Mouse (Mus musculus) heart, postnatal 0 days (tissue): ENCODE data around the gene Rps11. TPM values are rescaled to one million over a fixed set of nuclear protein-coding genes. Genes with fewer than 3 reads are reported as not detected.
A peak's percentile ranks its signal among the peaks of the same experiment; 100 is the strongest.
"Not testable (repeated sequence)": the region's sequence is repeated elsewhere in the genome, so short reads cannot be mapped to it uniquely, and the experiment has no call there.

Experiments used
- ATAC-seq: fragments of 200-750 bp; cut with Nextera tagmentation; 2 replicates; pipeline ENCODE4 v1.8.0; 2017; ENCODE audit warnings: low read depth, moderate number of reproducible peaks, moderate library complexity; ENCODE audit not compliant: insufficient read depth
- DNase-seq: peaks from one replicate; pipeline ENCODE4 v3.0.0-alpha.2; 2016; ENCODE audit warnings: low spot score
- H3K27ac ChIP-seq: fragments of 300-500 bp; sonication (generic); 2 replicates; pipeline ENCODE4 v1.5.1; 2014; ENCODE audit warnings: low read depth, mild to moderate bottlenecking
- H3K27me3 ChIP-seq: fragments of 300-500 bp; sonication (generic); 2 replicates; pipeline ENCODE4 v1.6.1; 2014; ENCODE audit warnings: low read length, mixed read lengths; ENCODE audit not compliant: control insufficient read depth, insufficient read depth
- H3K36me3 ChIP-seq: fragments of 300-500 bp; sonication (generic); replicated peaks from 2 replicates; pipeline ENCODE4 v1.6.1; 2014; ENCODE audit warnings: low read length, mixed read lengths; ENCODE audit not compliant: control insufficient read depth, insufficient read depth
- H3K4me1 ChIP-seq: fragments of 300-500 bp; sonication (generic); 2 replicates; pipeline ENCODE4 v1.6.1; 2014; ENCODE audit warnings: antibody characterized with exemption; ENCODE audit not compliant: control insufficient read depth, insufficient read depth
- H3K4me2 ChIP-seq: fragments of 300-500 bp; sonication (generic); 2 replicates; pipeline ENCODE4 v1.6.1; 2014; ENCODE audit warnings: low read depth, mild to moderate bottlenecking, low read length, moderate library complexity
- H3K4me3 ChIP-seq: fragments of 300-500 bp; sonication (generic); 2 replicates; pipeline ENCODE4 v1.5.1; 2014; ENCODE audit warnings: low read depth, low read length
- H3K9ac ChIP-seq: fragments of 300-500 bp; sonication (generic); replicated peaks from 2 replicates; pipeline ENCODE4 v1.6.1; 2014; ENCODE audit warnings: low read depth, low read length, mixed read lengths
- H3K9me3 ChIP-seq: fragments of 300-500 bp; sonication (generic); replicated peaks from 2 replicates; pipeline ENCODE4 v1.6.1; 2016; ENCODE audit warnings: low read length; ENCODE audit not compliant: control insufficient read depth
- CTCF ChIP-seq: IDR thresholded peaks from 2 replicates; pipeline ENCODE4 v1.5.1; 2016; ENCODE audit warnings: antibody characterized with exemption, control low read depth, low read depth
- EP300 ChIP-seq: IDR thresholded peaks from 2 replicates; pipeline ENCODE4 v1.6.1; 2016; ENCODE audit warnings: antibody characterized with exemption, low read depth
- WGBS: fragments of 180-500 bp; shearing (Covaris S2); extraction: QIAGEN DNeasy Blood & Tissue Kit; methylation state at CpG from one replicate; pipeline ENCODE4 v1.1.7; 2014; 5-methylcytosine and 5-hydroxymethylcytosine counted together
- polyA plus RNA-seq: library from polyadenylated mRNA; unstranded; fragments of >200 nt; fragmentation: Nextera tagmentation; extraction: Ambion mirVana; gene quantifications from 2 replicates; pipeline ENCODE4 v1.2.1, GENCODE M21; 2015
- total RNA-seq: library from RNA; depleted of rRNA; stranded (reverse); fragments of >200 nt; gene quantifications from 2 replicates; pipeline ENCODE4 v1.2.3, GENCODE M21; 2014; ENCODE audit warnings: low replicate concordance

Rps11 gene
- total and polyA plus RNA-seq, 2 experiments from 2014 or later, result 730 to 1,247 TPM

DNA sequence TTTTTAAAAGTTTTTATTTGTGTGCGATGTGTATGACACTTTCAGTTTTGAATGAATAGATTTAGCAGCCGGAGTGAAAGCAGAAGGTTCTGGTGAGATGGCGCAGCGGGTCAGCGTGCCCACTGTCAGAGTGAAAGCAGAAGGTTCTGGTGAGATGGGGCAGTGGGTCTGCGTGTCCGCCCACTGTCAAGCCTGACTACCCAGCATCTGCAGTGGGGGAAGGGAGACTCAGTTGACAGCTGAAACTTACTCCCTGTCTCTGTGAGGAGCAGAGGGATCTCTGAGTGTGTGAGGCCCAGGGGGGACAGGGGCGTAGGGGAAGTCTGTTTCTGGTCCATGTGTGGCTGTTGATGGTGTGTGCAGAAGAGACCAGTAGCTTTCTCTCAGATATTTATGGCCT is 6.7 kb downstream of the Rps11 start:
- Histone ChIP-seq H3K9me3 (no peaks in the 10 kb centered on the region), H3K27ac (no peak overlapping the region), H3K4me3 (no peak overlapping the region), H3K36me3 (peaks cover 36% of the 10 kb centered on the region), H3K4me2 (no peak overlapping the region), H3K9ac (no peak overlapping the region), H3K4me1 (no peaks in the 10 kb centered on the region; the same call in 1 of the 2 replicates), H3K27me3 (no peaks in the 10 kb centered on the region)
- no peak for TF ChIP-seq CTCF
- TF ChIP-seq EP300, result no peak
- ATAC-seq (no peak), DNase-seq (no peak)
- WGBS, result 86% methylated on average over 8 of the region's 8 CpGs

DNA sequence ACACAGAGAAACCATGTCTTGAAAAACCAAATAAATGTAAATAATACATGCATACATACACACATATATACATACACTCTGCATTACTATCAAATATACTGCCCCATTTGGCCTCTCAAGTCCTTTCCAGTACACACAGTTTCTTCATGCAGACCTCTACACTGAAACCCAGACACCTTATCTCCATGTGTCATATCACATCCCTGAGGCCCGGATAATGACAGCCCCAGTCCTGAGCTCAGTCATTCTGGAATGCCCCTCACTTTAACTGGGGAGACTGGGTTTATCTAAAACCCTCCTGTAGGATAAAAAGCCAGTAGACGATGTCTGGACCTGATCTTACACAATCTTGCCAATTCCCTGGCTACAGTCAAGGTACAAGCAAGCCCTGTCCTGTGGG is 10.8 kb downstream of the Rps11 start:
- no peak overlapping the region for H3K4me3 ChIP-seq
- no peak for TF ChIP-seq CTCF
- no peak for TF ChIP-seq EP300
- no peaks in the 10 kb centered on the region for H3K4me1 ChIP-seq
- H3K27ac ChIP-seq, result no peak overlapping the region
- no peak for ATAC-seq
- no peak for DNase-seq
- no peaks in the 10 kb centered on the region for H3K9me3 ChIP-seq
- 0 out of 2 replicates have a peak overlapping the region, but pooled peaks have one; percentile 4 for H3K9ac ChIP-seq
- no peaks in the 10 kb centered on the region for H3K27me3 ChIP-seq
- WGBS, result 20% methylated on average over 2 of the region's 2 CpGs
- no peak overlapping the region for H3K4me2 ChIP-seq
- no peaks in the 10 kb centered on the region for H3K36me3 ChIP-seq

DNA sequence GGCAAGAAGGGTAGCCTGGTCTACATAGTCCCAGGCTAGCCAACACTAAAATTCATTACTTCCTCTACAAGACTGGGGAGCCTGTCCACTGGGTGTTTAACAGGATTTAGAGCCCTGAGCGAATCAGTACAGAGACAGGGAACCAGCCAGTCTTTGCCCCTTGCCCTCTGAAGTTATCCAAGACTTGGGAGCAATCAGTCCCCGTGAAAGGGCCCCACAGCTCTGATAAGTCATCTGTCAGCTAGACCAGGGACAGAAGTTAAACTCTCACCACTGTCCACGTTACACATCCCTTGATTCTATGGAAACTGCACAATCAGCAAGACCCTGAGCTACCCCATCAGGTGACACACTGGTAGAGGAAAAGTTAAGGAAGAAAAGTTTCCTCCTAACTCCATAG is 11.7 kb downstream of the Rps11 start:
- no peak for ATAC-seq
- Histone ChIP-seq H3K9me3 (no peaks in the 10 kb centered on the region), H3K4me3 (no peak overlapping the region), H3K36me3 (no peaks in the 10 kb centered on the region), H3K4me2 (no peak overlapping the region), H3K4me1 (no peaks in the 10 kb centered on the region), H3K27ac (no peak overlapping the region), H3K9ac (no peak overlapping the region), H3K27me3 (no peaks in the 10 kb centered on the region)
- no peak for TF ChIP-seq CTCF
- TF ChIP-seq EP300, result no peak
- WGBS, result 51% methylated on average over 3 of the region's 3 CpGs
- no peak for DNase-seq

DNA sequence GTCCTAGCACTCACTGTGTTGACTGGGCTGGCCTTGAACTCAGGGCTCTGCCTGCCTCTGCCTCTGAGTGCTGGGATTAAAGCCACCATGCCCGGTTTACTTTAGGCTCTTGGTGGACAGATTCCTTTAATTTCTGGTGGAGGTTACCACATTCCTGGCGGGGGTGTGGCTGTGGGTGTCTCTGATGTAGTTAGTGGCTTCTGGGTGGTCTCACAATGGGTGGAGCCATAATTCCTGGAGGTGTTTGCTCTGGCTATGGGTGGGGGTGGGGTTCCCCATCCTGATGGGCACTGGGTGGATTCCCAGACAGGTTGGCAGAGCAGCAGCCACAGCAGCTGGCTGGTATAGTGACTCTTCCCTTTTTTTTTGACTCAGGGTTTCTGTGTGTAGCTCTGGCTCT is 12.3 kb downstream of the Rps11 start:
- no peak for TF ChIP-seq CTCF
- no peak for TF ChIP-seq EP300
- Histone ChIP-seq H3K27ac (no peak overlapping the region), H3K4me3 (no peak overlapping the region), H3K4me2 (no peak overlapping the region), H3K36me3 (no peaks in the 10 kb centered on the region), H3K27me3 (no peaks in the 10 kb centered on the region), H3K9ac (no peak overlapping the region), H3K4me1 (no peaks in the 10 kb centered on the region), H3K9me3 (no peaks in the 10 kb centered on the region)
- ATAC-seq (no peak), DNase-seq (no peak)
- WGBS, result 59% methylated on average over 2 of the region's 2 CpGs

DNA sequence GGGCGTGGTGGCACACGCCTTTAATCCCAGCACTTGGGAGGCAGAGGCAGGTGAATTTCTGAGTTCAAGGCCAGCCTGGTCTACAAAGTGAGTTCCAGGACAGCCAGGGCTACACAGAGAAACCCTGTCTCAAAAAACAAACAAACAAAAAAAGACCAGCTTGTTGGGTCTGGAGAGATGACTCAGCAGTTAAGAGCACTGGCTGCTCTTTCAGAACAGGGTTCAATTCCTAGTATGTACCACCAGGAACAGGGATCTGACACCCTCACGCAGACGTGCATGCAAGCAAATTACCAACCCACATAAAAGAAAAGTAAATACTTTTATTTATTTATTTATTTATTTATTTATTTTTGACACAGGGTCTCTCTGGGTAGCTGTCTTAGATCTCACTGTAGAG is 14.2 kb downstream of the Rps11 start:
- DNase-seq, ATAC-seq, H3K27me3 ChIP-seq, H3K9me3 ChIP-seq, H3K4me2 ChIP-seq, H3K9ac ChIP-seq, H3K4me1 ChIP-seq, H3K4me3 ChIP-seq, H3K27ac ChIP-seq, H3K36me3 ChIP-seq: not testable (repeated sequence)
- 87% methylated on average over 4 of the region's 4 CpGs for WGBS

DNA sequence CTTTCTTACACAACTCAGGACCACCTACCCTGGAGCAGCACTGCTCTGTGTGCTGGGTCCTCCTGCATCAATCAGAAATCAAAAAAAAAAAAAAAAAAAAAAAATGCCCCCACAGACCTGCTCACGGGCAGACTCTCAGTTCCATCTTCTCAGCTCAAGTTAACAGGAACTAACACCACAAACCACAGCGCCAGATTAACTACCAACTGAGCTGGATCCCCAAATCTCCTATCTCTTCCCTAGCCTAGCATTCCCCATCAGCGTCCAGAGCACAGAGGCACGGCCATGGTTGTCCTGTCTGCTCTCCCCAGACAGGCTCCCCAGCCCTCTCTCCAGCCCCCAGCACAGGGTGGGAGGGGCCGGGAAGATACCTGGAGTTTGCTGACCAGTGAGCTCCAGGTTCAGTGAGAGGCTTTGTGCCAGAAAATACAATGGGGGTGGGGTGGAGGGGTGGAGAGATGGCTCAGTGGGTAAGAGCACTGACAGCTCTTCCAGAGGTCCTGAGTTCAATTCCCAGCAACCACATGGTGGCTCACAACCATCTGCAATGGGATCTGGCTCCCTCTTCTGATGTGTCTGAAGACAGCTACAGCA is 17.1 kb downstream of the Rps11 start:
- ATAC-seq (no peak), DNase-seq (no peak)
- no peaks in the 10 kb centered on the region for H3K27me3 ChIP-seq
- TF ChIP-seq CTCF (no peak), EP300 (no peak)
- no peaks in the 10 kb centered on the region for H3K36me3 ChIP-seq
- no peaks in the 10 kb centered on the region for H3K9me3 ChIP-seq
- peaks cover 17% of the 10 kb centered on the region for H3K4me1 ChIP-seq
- 48% methylated on average over 5 of the region's 5 CpGs for WGBS
- no peak overlapping the region for H3K4me2 ChIP-seq
- H3K9ac ChIP-seq, result no peak overlapping the region
- no peak overlapping the region for H3K27ac ChIP-seq
- no peak overlapping the region for H3K4me3 ChIP-seq
